ENCODE assay signal across 8 mouse cellular contexts in genomic region chr8:107048061-107048941, GRCm38 (mm10). TPM values are rescaled to one million over a fixed set of nuclear protein-coding genes. Genes with fewer than 3 reads are reported as not detected.
DNase-seq lines count a peak whose midpoint lies in the region; ATAC-seq lines count a peak whose summit lies in the region.

Pdf (minus strand) TSS chr8:107048614.

- H3K4me1 ChIP-seq in intestine, embryonic 16.5 days (ENCODE audit: control insufficient read depth, insufficient read depth, low read length) = peaks cover 13% of the 10 kb centered on the region

- peak; percentile 93 for DNase-seq in adrenal gland, adult 2 months
- DNase-seq in embryo, embryonic 11.5 days (ENCODE audit: low read depth, low spot score) = peak; percentile 56
- peak; percentile 66 to 84 for DNase-seq in gastrocnemius, postnatal 4 days (ENCODE audit: low spot score in 2 of 2)
- DNase-seq in left cerebral cortex, postnatal 25 days (ENCODE audit: low spot score in 2 of 2) = peak; percentile 89
- peak; percentile 73 for DNase-seq in mesoderm, embryonic 11.5 days (ENCODE audit: low read depth, low spot score)
- peak; percentile 79 to 83 for DNase-seq in right cerebral cortex, postnatal 36 days (ENCODE audit: low spot score in 2 of 2)
- peak; percentile 79 to 80 for DNase-seq in urinary bladder, postnatal 4 days (ENCODE audit: low spot score in 2 of 2)

- H3K4me3 ChIP-seq in intestine, embryonic 16.5 days (ENCODE audit: low read length) = peak within 1 kb of the TSS; percentile 85

- H3K36me3 ChIP-seq in intestine, embryonic 16.5 days (ENCODE audit: control insufficient read depth, insufficient read depth, low read length) = peaks cover 20% of the 10 kb centered on the region

- H3K4me2 ChIP-seq in intestine, embryonic 16.5 days (ENCODE audit: low read depth, low read length) = peak within 1 kb of the TSS; percentile 74

- H3K9me3 ChIP-seq in intestine, embryonic 16.5 days (ENCODE audit: control insufficient read depth, low read length) = no peaks in the 10 kb centered on the region

- no peaks in the 10 kb centered on the region for H3K27me3 ChIP-seq in intestine, embryonic 16.5 days (replicated peaks; ENCODE audit: control insufficient read depth, insufficient read depth, low read length)

- peak; percentile 90 for ATAC-seq in intestine, embryonic 16.5 days

- peak within 1 kb of the TSS; percentile 94 for H3K9ac ChIP-seq in intestine, embryonic 16.5 days (ENCODE audit: low read depth, low read length)

- H3K27ac ChIP-seq in intestine, embryonic 16.5 days (ENCODE audit: low read length) = peak within 1 kb of the TSS; percentile 96

- intact Hi-C loops in left cerebral cortex, postnatal 25 days (cut with DNase I) = loop anchor here (1.0 kb wide), 2 partner anchors 8 to 17 kb away; partner anchors contain the start of genes Cog8, Nip7 and Vps4a

- WGBS in intestine, embryonic 16.5 days = under 1% methylated on average over 87 of the region's 87 CpGs

RNA-seq across cellular contexts. Expression of gene Pdf, which starts in this region (rescaled TPM):
- 10 to 100 TPM; 40.4 to 62.3 TPM for total RNA-seq in adrenal gland, adult 2 months (2021)
- polyA plus RNA-seq in adrenal gland, adult 2 months (2012; rRNA removed) = 133 and 144 TPM in 2 replicates
- total RNA-seq in gastrocnemius, postnatal 4 days (2021) = 10 to 100 TPM; 22.7 to 26.5 TPM
- polyA plus RNA-seq in intestine, embryonic 16.5 days (2015; fragmentation: Nextera tagmentation; extraction: Ambion mirVana) = 47.1 and 47.7 TPM in 2 replicates
- total RNA-seq in left cerebral cortex, postnatal 25 days (2021) = 10 to 100 TPM; 25.1 to 26.8 TPM

Comparison
In these comparisons a context has a peak if more than half of its experiments do, and no peak if none do; other contexts are left out.
1. Peak in every context shown above with its lines: DNase-seq, ATAC-seq, H3K4me3 ChIP-seq and H3K27ac ChIP-seq.